Mouse (Mus musculus) cortical plate, adult 2 months (tissue): ENCODE measurements around the gene Kremen1.

Source experiments
- CTCF ChIP-seq: fragments of 200-500 bp; IDR thresholded peaks from 2 replicates; pipeline ENCODE4 v1.5.1; 2011; ENCODE audit warnings: mild to moderate bottlenecking, control low read depth, low read length; ENCODE audit not compliant: insufficient read depth; ENCODE audit errors: extremely low read depth
- POLR2A ChIP-seq: fragments of 200-500 bp; IDR thresholded peaks from 2 replicates; pipeline ENCODE4 v1.6.1; 2011; ENCODE audit warnings: mild to moderate bottlenecking, low read length, control low read depth; ENCODE audit not compliant: insufficient read depth; ENCODE audit errors: extremely low read depth

DNA sequence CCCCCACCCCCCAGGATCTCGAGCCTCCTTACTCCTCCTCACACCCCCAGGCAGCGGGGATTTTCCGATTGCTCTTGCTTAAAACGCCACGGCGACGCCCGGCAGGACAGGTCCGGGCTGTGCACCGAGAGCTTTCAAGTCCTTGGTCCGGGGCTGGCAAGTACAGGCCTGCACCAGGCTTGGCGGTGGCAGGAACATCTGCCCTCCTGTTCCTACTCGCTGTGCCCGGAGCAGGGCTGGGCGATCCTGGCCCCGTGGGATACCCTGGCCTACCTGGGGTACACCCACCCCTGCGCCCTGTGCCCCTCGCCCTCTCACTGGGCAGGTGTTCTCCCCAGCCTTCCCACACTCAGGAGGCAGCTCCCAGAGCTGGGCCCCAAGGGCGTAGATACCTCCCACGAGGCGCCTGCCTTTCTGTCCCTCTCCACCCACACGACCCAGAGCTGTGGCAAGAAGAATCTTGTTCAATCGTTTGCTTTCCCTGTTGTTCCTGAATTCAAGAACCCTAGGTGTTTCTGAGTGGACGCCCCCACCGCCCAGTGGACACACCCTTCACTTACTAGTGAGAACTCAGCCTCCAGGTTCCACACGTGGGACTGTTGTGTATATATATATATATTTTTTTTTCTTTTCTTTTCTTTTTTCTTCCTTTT lies 1.8 kb upstream of the Kremen1 start:
- TF ChIP-seq POLR2A (no peak), CTCF (no peak)
